Mouse (Mus musculus) thymus, adult 18-20 months (tissue): ENCODE results near the gene Qrich1.

Experiments used
- DNase-seq, 2 experiments: peaks; one replicate each; pipeline ENCODE4 v3.0.0; 2022; ENCODE audit warnings: mixed read lengths in 2 of 2

Gene Qrich1

GRCm38 (mm10) chr9:108516380-108517251 lies at the start of gene Qrich1:
Gene Qrich1, plus strand, starts transcription at chr9:108516806.
- peak; percentile 95 to 98 for DNase-seq

- no peak for DNase-seq
Observed at GRCm38 (mm10) chr9:108469430-108469829, 47.2 kb upstream of the Qrich1 start.

- DNase-seq: no peak
Observed at GRCm38 (mm10) chr9:108469845-108470244, 46.8 kb upstream of the Qrich1 start.

- DNase-seq: no peak
Observed at GRCm38 (mm10) chr9:108474528-108474927, 42.1 kb upstream of the Qrich1 start.

GRCm38 (mm10) chr9:108478638-108479156 lies 37.9 kb upstream of the Qrich1 start:
- DNase-seq: no peak

GRCm38 (mm10) chr9:108479241-108479640 lies 37.4 kb upstream of the Qrich1 start:
- no peak for DNase-seq

GRCm38 (mm10) chr9:108479721-108480351 lies 36.8 kb upstream of the Qrich1 start, which contains the start of gene Lamb2:
Gene Lamb2, plus strand, starts transcription at chr9:108479736.
- DNase-seq: no peak

GRCm38 (mm10) chr9:108480813-108481519 lies 35.6 kb upstream of the Qrich1 start:
- no peak for DNase-seq

GRCm38 (mm10) chr9:108481520-108482210 lies 34.9 kb upstream of the Qrich1 start:
- no peak for DNase-seq

GRCm38 (mm10) chr9:108483051-108483790 lies 33.4 kb upstream of the Qrich1 start:
- no peak for DNase-seq

- no peak for DNase-seq
Observed at GRCm38 (mm10) chr9:108484021-108484420, 32.6 kb upstream of the Qrich1 start.

- DNase-seq: no peak
Observed at GRCm38 (mm10) chr9:108485301-108485875, 31.2 kb upstream of the Qrich1 start.

- DNase-seq: no peak
Observed at GRCm38 (mm10) chr9:108486973-108487530, 29.6 kb upstream of the Qrich1 start.

- no peak for DNase-seq
Observed at GRCm38 (mm10) chr9:108488403-108488802, 28.2 kb upstream of the Qrich1 start.

GRCm38 (mm10) chr9:108489215-108489614 lies 27.4 kb upstream of the Qrich1 start:
- DNase-seq: no peak

GRCm38 (mm10) chr9:108489702-108490558 lies 26.7 kb upstream of the Qrich1 start:
- peak in 1 of 2 experiments; percentile 48 for DNase-seq

- DNase-seq: peak; percentile 93 to 94
Observed at GRCm38 (mm10) chr9:108490559-108491285, 25.9 kb upstream of the Qrich1 start, which contains the start of gene Usp19. Gene Usp19, plus strand, starts transcription at chr9:108490602.

GRCm38 (mm10) chr9:108491286-108491580 lies 25.4 kb upstream of the Qrich1 start:
- DNase-seq: no peak

GRCm38 (mm10) chr9:108492043-108492750 lies 24.4 kb upstream of the Qrich1 start:
- DNase-seq: no peak
